Mouse (Mus musculus) intestine, embryonic 15.5 days (tissue): ENCODE data around the gene Patl2. TPM values are rescaled to one million over a fixed set of nuclear protein-coding genes. Genes with fewer than 3 reads are reported as not detected.

Experiments
- ATAC-seq: fragments of 200-750 bp; cut with Nextera tagmentation; 2 replicates; pipeline ENCODE4 v1.8.0; 2017; ENCODE audit warnings: moderate TSS enrichment, moderate library complexity
- H3K27ac ChIP-seq: fragments of 300-500 bp; sonication (generic); 2 replicates; pipeline ENCODE4 v1.5.1; 2015; ENCODE audit warnings: mild to moderate bottlenecking, inconsistent platforms
- H3K27me3 ChIP-seq: fragments of 300-500 bp; sonication (generic); replicated peaks from 2 replicates; pipeline ENCODE4 v1.6.1; 2015; ENCODE audit warnings: inconsistent platforms
- H3K36me3 ChIP-seq: fragments of 300-500 bp; sonication (generic); 2 replicates; pipeline ENCODE4 v1.6.1; 2015; ENCODE audit warnings: inconsistent platforms
- H3K4me1 ChIP-seq: fragments of 300-500 bp; sonication (generic); replicated peaks from 2 replicates; pipeline ENCODE4 v1.6.1; 2015; ENCODE audit warnings: inconsistent platforms
- H3K4me2 ChIP-seq: fragments of 300-500 bp; sonication (generic); replicated peaks from 2 replicates; pipeline ENCODE4 v1.6.1; 2015; ENCODE audit warnings: mild to moderate bottlenecking, inconsistent platforms
- H3K4me3 ChIP-seq: fragments of 300-500 bp; sonication (generic); replicated peaks from 2 replicates; pipeline ENCODE4 v1.5.1; 2015; ENCODE audit warnings: inconsistent platforms
- H3K9ac ChIP-seq: fragments of 300-500 bp; sonication (generic); 2 replicates; pipeline ENCODE4 v1.6.1; 2015; ENCODE audit warnings: inconsistent platforms
- H3K9me3 ChIP-seq: fragments of 300-500 bp; sonication (generic); 2 replicates; pipeline ENCODE4 v1.6.1; 2016; ENCODE audit warnings: inconsistent platforms
- WGBS: fragments of 180-500 bp; shearing (Covaris S2); methylation state at CpG from one replicate; pipeline ENCODE4 v1.1.7; 2015; 5-methylcytosine and 5-hydroxymethylcytosine counted together
- polyA plus RNA-seq: library from polyadenylated mRNA; unstranded; fragments of >200 nt; fragmentation: Nextera tagmentation; extraction: Ambion mirVana; gene quantifications from 2 replicates; pipeline ENCODE4 v1.2.1, GENCODE M21; 2015

Gene Patl2
- polyA plus RNA-seq, 1 experiment from 2014 or later, result not detected

DNA sequence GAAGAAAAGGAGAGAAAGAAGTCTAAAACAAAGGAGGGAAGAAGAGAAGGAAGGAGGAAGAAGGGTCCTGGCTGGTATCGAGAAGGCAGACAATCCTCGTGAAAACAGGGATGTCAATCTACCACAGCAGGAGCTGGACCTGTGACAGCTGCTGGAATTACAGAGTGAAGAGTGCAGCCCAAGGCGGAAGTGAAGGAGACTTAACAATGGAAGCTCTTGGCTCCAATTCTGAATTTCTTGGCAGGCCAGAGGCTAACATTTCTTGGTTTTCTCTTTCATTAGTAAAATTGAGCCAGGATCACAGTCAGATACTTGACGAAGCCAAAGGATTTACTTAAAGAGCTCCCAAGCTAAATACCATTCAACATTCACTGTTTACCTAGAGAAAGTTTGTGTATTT is 99.5 kb downstream of the Patl2 start:
- H3K4me3 ChIP-seq, result no peak overlapping the region
- H3K4me1 ChIP-seq, result peaks cover 4% of the 10 kb centered on the region; the same call in 1 of the 2 replicates
- 0 out of 2 replicates have a peak overlapping the region, but pooled peaks have one; percentile 13 for H3K27ac ChIP-seq
- H3K36me3 ChIP-seq, result peaks cover 17% of the 10 kb centered on the region; the same call in 1 of the 2 replicates
- H3K9me3 ChIP-seq, result no peaks in the 10 kb centered on the region
- no peak overlapping the region for H3K4me2 ChIP-seq
- no peak for ATAC-seq
- H3K9ac ChIP-seq, result no peak overlapping the region
- no peaks in the 10 kb centered on the region for H3K27me3 ChIP-seq
- WGBS, result 58% methylated on average over 4 of the region's 4 CpGs

DNA sequence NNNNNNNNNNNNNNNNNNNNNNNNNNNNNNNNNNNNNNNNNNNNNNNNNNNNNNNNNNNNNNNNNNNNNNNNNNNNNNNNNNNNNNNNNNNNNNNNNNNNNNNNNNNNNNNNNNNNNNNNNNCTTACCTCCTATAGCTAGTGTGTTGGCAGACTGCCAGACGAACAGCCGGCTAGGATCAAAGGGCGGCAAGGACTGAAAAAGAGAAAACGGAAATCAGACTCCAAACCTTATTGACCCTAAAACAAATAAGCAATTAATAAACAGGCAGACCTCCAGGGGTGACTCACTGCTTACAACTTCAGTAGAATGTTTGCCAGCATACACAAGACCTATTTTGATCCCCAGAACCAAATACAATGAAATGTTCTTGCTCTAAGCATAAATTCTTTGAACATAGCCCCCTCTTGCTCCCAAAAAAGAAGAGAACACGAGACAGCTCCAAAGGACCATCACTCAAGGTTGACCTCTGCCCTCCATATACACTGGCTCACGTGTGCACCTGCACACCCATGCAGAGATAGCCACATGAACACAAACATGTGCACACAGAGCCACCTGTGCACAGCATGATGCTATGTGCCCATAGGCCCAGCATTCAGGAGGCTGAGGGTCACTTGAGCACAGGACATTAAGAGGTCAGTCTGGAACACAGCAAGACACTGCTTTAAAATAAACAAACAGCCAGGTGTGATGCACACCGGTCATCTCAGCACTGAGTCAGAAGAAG is 104.1 kb downstream of the Patl2 start:
- no peak overlapping the region for H3K4me3 ChIP-seq
- peak; percentile 84 for ATAC-seq
- peaks cover 17% of the 10 kb centered on the region; the same call in 1 of the 2 replicates for H3K36me3 ChIP-seq
- no peaks in the 10 kb centered on the region for H3K27me3 ChIP-seq
- H3K27ac ChIP-seq, result no peak overlapping the region
- no peak overlapping the region for H3K9ac ChIP-seq
- no peaks in the 10 kb centered on the region for H3K9me3 ChIP-seq
- H3K4me1 ChIP-seq, result peaks cover 4% of the 10 kb centered on the region; the same call in 1 of the 2 replicates
- no peak overlapping the region for H3K4me2 ChIP-seq
- 30% methylated on average over 7 of the region's 7 CpGs for WGBS

Other genes starting within 250 kb of the Patl2 start
- 36.3 and 46.8 TPM in 2 replicates for gene Ctdspl2, start 230.2 kb downstream of the Patl2 start, polyA plus RNA-seq
- gene Mageb3, start 230.1 kb downstream of the Patl2 start, polyA plus RNA-seq, result 0.11 TPM in 2 replicates
- gene Eif3j1, start 157.6 kb downstream of the Patl2 start, polyA plus RNA-seq, result 9.6 and 10.6 TPM in 2 replicates
- gene Spg11, start 67.8 kb downstream of the Patl2 start, polyA plus RNA-seq, result 8.5 TPM in 2 replicates
- gene B2m, start 38.5 kb downstream of the Patl2 start, polyA plus RNA-seq, result 367 and 406 TPM in 2 replicates
- 0.09 TPM in 1 of 2 replicates, not detected in the other for gene Trim69, start 25.5 kb downstream of the Patl2 start, polyA plus RNA-seq
- not detected in 2 replicates for gene Terb2, start 83 bp upstream of the Patl2 start, polyA plus RNA-seq
- gene Sord, start 48.6 kb upstream of the Patl2 start, polyA plus RNA-seq, result 68.1 and 68.6 TPM in 2 replicates
- gene Duox2, start 112.3 kb upstream of the Patl2 start, polyA plus RNA-seq, result 0.08 TPM in 1 of 2 replicates, not detected in the other
- gene Duoxa2, start 112.7 kb upstream of the Patl2 start, polyA plus RNA-seq, result 0.14 and 0.25 TPM in 2 replicates
- gene Duoxa1, start 127.5 kb upstream of the Patl2 start, polyA plus RNA-seq, result not detected in 2 replicates
- 0.03 and 0.08 TPM in 2 replicates for gene Duox1, start 129.5 kb upstream of the Patl2 start, polyA plus RNA-seq
- gene Shf, start 183.0 kb upstream of the Patl2 start, polyA plus RNA-seq, result 2.7 and 3.6 TPM in 2 replicates
- 63.2 and 66.0 TPM in 2 replicates for gene Slc28a2, start 240.3 kb upstream of the Patl2 start, polyA plus RNA-seq